Mouse (Mus musculus) activated CD4-positive, CD25-positive, alpha-beta regulatory T cell, adult 4 months (primary cell): Measurements from ENCODE around the gene Chrne. TPM values are rescaled to one million over a fixed set of nuclear protein-coding genes. Genes with fewer than 3 reads are reported as not detected.

ENCODE experiments used
- ATAC-seq: one replicate; pipeline ENCODE4 v1.8.0; 2017
- polyA plus RNA-seq, 2 experiments: library from polyadenylated mRNA; unstranded; fragments of 100-300 nt; shearing (Covaris generic); gene quantifications; one replicate each; pipeline ENCODE4 v1.2.1; 2017

Chrne gene
- polyA plus RNA-seq, 2 experiments from 2014 or later, result 1.3 to 1.4 TPM

GRCm38 (mm10) chr11:70651391-70651790 lies 32.4 kb upstream of the Chrne start:
- no peak for ATAC-seq

GRCm38 (mm10) chr11:70650322-70651175 lies 31.5 kb upstream of the Chrne start:
- peak; percentile 41 for ATAC-seq

GRCm38 (mm10) chr11:70649185-70649734 lies 30.2 kb upstream of the Chrne start:
- ATAC-seq, result no peak

- no peak for ATAC-seq
Observed at GRCm38 (mm10) chr11:70648512-70648911, 29.5 kb upstream of the Chrne start.

- ATAC-seq, result no peak
Observed at GRCm38 (mm10) chr11:70647716-70648420, 28.9 kb upstream of the Chrne start.

GRCm38 (mm10) chr11:70646691-70647650 lies 28.0 kb upstream of the Chrne start, which contains the start of the genes Rnf167 and Slc25a11:
Gene Rnf167, plus strand, starts transcription at chr11:70647235.
Gene Slc25a11, minus strand, starts transcription at chr11:70647479.
- ATAC-seq, result peak; percentile 67

- ATAC-seq, result no peak
Observed at GRCm38 (mm10) chr11:70646259-70646555, 27.2 kb upstream of the Chrne start.

- no peak for ATAC-seq
Observed at GRCm38 (mm10) chr11:70645461-70646258, 26.6 kb upstream of the Chrne start.

- ATAC-seq, result no peak
Observed at GRCm38 (mm10) chr11:70644564-70645103, 25.6 kb upstream of the Chrne start.

GRCm38 (mm10) chr11:70643051-70643450 lies 24.0 kb upstream of the Chrne start:
- no peak for ATAC-seq

GRCm38 (mm10) chr11:70641241-70641640 lies 22.2 kb upstream of the Chrne start:
- ATAC-seq, result no peak

GRCm38 (mm10) chr11:70639976-70640375 lies 21.0 kb upstream of the Chrne start:
- ATAC-seq, result no peak

- ATAC-seq, result no peak
Observed at GRCm38 (mm10) chr11:70638714-70639278, 19.8 kb upstream of the Chrne start, which contains the start of gene Gp1ba. Gene Gp1ba, plus strand, starts transcription at chr11:70639122.

GRCm38 (mm10) chr11:70638293-70638692 lies 19.3 kb upstream of the Chrne start:
- no peak for ATAC-seq

GRCm38 (mm10) chr11:70637764-70638163 lies 18.7 kb upstream of the Chrne start:
- no peak for ATAC-seq

GRCm38 (mm10) chr11:70635601-70636000 lies 16.6 kb upstream of the Chrne start:
- ATAC-seq, result no peak

- no peak for ATAC-seq
Observed at GRCm38 (mm10) chr11:70630129-70630528, 11.1 kb upstream of the Chrne start.

GRCm38 (mm10) chr11:70629557-70629956 lies 10.5 kb upstream of the Chrne start:
- no peak for ATAC-seq

GRCm38 (mm10) chr11:70628431-70628830 lies 9.4 kb upstream of the Chrne start:
- ATAC-seq, result no peak

GRCm38 (mm10) chr11:70626877-70627276 lies 7.9 kb upstream of the Chrne start:
- ATAC-seq, result no peak

GRCm38 (mm10) chr11:70625473-70625872 lies 6.5 kb upstream of the Chrne start:
- peak; percentile 28 for ATAC-seq
